Mouse (Mus musculus): ENCODE data around the gene Tnpo3.
"Not testable (repeated sequence)": the region's sequence is repeated elsewhere in the genome, so short reads cannot be mapped to it uniquely, and the experiment has no call there.

The Tnpo3 gene

DNA sequence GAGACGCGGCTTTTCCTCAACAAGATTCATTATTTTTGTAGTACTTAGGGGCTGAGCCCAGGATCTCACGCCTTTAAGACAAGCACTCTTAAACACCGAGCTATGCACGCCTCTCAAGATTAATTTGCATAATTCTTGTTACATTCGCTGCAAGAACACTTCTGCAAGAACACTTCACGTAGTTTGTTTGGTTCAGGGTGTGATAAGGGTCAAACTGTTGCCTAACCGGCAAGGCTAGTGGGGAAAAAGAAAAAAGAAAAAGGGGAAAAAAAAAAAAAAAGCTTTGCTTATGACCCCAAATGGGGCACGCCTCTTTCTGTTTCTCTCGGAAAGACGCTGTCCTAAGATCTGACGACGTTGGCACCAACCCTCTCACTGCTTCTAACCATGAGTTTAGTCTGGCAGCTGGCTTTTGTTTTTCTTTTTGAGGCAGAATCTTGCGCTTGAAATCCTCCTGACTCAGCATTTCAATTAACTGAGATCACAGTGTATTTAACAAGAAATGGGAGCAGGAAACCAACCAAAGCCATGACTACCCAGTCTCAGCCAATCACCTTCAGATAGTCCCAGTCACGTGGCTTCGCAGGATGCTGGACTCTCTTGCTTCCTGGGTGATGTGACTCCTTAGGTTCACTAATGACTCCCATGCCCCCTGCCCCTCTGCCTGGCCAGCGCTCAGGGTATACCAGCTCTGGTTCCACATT lies 11.3 kb upstream of the Tnpo3 start:
- DNase-seq (ENCODE audit: low spot score in 2 of 2), result no peak

DNA sequence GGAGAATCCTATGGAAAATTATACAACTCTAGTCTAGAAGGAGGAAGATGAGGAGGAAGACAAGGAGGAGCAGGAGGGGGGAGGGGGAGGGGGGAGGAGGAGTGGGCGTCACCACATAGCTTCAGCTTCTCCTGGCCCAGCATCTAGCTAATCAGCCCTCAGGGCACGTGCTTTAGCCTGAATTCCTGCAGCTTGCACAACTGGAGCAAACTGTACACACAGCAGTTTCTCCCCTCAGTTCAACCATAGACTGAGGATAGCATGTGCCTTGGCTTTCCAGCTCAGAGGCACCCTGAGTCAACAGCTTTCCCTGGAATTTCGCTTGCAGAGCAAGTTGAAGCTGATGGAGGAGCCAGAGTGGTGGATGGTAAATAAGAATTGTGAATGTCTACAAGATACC lies 10.5 kb upstream of the Tnpo3 start:
- DNase-seq (ENCODE audit: low spot score in 2 of 2), result no peak

DNA sequence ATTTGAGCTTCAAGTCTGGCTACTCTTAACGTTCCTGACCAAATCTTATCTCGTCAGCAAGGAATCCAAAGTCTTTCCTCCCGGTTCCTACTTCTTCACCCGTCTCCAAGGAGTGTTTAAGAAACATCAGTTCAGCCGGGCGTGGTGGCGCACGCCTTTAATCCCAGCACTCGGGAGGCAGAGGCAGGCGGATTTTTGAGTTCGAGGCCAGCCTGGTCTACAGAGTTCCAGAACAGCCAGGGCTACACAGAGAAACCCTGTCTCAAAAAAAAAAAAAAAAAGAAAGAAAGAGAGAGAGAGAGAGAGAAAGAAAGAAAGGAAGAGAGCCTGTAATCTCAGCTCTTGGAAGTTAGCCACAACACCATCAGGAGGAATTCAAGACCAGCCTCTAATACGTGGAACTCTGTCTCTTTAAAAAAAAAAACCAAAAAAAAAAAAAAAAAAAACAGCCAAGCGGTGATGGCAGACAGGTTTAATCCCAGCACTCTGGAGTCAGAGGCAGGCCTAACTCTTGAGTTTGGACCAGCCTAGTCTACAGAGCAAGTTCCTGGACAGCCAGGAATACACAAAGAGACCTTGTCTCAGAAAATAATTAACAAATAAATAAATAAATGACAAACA lies 443 bp upstream of the Tnpo3 start:
- DNase-seq (ENCODE audit: low spot score in 2 of 2), result not testable (repeated sequence)

DNA sequence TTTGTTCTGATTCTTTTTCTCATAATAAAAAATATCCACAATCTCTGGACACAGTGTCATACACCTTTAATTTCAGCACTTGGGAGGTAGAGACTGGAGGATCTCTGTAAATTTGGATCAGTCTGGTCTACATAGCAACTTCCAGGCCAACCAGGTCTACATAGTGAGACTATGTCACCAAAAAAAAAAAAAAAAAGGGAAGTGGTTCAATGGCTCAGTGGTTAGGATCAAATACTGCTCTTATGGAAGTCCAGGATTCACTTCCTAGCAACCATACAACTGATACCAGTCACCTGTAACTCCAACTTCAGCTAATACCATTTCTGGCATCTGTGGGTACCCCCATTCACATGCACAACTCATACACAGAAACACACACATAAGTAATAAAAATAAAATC lies 9.5 kb downstream of the Tnpo3 start:
- no peak for DNase-seq (ENCODE audit: low spot score in 2 of 2)

DNA sequence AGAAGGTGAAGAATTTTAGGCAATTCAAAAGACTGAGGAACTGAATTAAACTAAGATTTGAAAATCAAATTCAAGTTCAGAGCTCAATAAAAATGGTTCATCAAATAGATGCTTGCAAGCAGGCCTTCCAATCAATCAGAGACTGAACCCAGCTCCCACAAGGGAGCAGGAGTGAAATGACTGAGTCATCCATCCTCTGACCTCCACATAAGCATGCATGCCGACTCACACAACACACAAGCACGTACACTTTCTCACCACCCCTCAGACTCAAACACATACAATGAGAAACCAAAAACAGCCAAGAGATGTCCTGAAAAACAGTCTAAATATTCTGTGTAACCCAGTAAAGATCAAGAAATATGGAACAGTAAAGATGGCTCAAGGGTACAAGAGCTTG lies 14.0 kb downstream of the Tnpo3 start:
- DNase-seq (ENCODE audit: low spot score in 2 of 2), result no peak

DNA sequence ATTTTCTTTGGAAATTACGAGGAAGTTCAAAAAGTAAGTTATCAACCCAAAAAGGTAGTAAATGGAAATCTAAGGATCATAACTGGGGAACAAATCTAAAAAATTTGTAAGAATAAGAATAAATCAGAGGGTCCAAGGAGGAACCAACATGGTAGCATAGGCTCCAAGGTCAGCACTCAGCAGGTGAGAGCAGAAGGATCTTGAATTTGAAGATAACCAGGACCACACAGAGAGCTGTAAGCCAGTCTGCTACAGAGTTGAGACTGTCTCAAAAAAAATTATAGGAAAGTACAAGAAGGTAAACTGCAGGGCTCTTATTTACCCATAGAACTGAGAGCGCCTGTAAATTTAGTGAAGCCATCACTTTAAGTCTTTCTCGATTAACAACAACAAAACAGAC lies 28.5 kb downstream of the Tnpo3 start:
- DNase-seq (ENCODE audit: low spot score in 2 of 2), result no peak

DNA sequence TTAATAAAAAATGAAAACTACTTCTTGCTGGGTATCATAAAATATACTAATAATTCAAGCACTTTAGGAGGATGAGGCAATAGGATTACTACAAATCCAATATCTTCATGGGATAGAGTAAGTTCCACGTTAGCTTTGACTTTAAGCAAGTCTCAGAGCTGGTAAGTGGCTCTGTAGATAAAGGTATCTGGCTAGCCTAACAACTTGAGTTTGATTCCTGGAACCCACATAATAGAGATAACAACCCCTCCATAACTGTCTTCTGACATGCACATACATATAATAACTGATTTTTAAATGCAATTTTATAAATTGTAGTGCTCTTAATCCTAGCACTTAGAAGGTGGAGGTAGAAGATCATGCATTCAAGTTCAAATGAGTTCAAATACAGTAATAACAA lies 28.9 kb downstream of the Tnpo3 start:
- no peak for DNase-seq (ENCODE audit: low spot score in 2 of 2)

DNA sequence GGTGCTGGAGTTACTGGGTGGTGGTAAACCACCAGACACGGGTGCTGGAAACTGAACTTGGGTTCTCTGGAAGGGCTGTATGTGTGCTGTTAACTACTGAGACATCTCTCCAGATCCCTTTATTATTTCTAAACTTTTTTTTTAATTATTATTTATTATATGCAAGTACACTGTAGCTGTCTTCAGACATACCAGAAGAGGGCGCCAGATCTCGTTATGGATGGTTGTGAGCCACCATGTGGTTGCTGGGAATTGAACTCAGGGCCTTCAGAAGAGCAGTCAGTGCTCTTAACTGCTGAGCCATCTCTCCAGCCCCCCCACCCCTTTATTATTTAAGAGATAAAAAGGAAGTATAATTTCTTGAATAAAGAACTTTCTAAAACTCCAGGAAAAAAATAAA lies 33.3 kb downstream of the Tnpo3 start:
- not testable (repeated sequence) for DNase-seq (ENCODE audit: low spot score in 2 of 2)

DNA sequence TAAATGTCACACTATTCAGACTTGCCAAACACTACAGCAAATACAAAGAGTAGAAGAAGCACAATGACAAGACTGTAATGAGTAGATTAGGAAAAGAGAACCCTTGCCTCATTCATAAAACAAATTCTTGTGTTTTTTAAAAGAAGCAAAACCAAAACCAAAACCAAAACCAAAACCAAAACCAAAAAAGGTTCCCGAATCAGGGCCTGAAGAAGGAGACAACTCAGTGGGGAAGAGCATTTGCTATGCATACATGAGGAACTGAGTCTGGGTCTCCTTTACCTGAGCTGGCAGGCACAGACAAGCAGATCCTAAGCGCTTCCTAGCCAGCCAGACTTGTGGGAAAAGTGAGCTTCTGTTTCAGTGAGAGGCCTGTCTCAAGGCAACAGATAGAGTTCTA lies 52.6 kb downstream of the Tnpo3 start:
- DNase-seq (ENCODE audit: low spot score in 2 of 2), result no peak

DNA sequence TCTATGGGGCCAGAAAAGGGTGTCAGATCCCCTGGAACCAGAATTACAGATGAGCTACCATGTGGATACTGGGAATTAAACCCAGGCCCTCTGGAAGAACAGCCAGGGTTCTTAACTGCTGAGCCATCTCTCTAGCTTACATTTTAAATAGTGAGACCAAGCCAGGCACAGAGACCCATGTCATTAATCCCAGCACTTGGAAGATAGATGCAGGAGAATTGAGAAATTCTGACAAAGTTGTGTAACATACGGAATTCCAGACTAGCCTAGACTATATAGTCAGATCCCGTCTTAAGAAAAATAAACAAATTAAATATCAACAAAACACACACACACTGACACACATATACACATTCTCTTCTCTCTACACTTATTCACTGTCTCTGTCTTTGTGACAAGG lies 57.2 kb downstream of the Tnpo3 start:
- no peak for DNase-seq (ENCODE audit: low spot score in 2 of 2)

DNA sequence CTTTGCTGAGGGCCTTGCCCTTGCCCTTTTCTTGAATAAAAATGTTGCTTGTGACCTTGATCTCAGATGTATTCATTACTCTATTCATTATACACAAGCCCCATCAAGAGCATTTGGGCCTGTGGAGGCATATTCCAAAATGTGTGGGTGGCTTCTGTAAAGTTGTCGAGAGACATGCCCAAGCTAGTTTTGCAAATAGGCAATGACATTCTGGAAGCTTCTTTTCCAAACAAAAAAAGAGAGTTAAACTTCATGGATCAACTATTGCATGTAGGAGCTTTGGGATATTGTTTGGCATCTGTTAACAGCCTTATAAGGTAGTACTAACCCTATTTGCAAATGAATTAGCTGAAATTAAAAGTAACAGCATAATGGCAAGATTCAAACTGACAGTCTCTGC lies 61.6 kb downstream of the Tnpo3 start:
- no peak for DNase-seq (ENCODE audit: low spot score in 2 of 2)

DNA sequence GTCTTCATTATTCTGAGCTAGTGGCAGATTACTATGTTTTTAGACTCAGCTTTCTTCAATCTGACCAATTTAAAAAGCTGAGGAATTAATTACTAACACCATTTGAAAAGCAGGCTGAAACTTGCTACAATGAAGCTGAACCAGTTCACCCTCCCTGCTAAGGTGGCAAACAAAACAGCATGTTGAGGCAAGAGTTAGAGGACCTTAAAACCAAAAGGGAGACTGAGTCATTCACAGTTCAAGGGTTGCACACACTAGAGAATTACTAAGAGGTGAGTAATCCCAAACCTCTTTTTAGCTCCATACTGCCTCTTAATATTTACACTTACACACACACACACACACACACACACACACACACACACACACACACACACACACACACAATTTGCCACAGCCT lies 62.1 kb downstream of the Tnpo3 start:
- no peak for DNase-seq (ENCODE audit: low spot score in 2 of 2)

DNA sequence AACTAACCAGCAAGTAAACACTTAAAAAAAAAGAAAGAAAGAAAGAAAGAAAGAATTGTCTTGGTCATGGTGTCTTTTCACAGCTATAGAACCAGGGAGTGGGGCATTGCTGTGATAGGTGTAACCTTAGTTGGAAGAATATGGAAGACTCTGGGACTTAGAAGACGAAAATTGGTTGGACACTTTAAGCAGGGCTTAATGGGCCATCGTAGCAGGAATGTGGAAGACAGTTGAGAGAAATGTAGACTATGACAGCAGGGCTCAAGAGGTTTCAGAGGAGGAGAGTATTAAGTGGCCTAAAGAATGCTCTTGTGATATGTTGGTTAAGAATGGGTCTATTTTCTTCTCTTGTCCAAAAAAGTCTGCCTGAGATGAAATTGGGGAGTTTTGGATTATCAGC lies 64.1 kb downstream of the Tnpo3 start:
- no peak for DNase-seq (ENCODE audit: low spot score in 2 of 2)

DNA sequence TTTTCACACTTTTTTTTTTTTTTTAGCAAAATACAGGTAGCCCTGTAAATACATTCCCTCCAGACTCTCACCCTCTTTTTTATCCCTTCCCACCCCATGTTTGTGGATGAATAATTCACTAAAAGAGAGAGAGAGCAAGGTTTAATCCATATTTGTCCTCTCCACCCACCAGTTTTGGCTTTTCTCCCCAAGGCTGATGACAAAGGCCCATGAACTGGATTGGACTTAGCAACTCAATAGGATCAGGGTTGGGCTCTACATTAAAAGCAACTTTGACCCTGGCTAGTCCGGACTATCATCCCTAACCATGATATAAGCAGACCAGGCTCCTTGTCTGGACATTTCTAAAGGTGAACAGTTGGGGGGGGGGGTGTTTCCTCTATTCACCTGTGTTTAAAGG lies 68.7 kb downstream of the Tnpo3 start:
- DNase-seq (ENCODE audit: low spot score in 2 of 2), result no peak

DNA sequence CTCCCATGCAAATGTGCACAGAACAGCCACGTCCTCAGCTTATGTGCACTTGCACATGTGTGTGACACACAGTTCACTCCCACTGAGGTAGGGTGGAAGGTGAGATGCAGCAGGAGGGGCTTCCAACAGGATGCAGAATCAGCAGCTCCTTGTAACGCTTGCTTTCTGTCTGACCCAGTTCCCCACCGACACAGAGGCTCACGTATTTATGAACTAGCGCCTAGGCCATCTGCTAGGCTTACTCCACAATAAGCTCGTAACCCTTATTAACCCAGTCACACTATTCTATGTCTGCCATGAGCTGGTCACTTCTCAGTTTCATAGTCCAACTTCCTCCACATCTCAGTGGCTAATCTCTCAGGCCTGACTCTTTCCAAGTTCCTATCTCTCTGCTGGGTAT lies 69.5 kb downstream of the Tnpo3 start:
- DNase-seq (ENCODE audit: low spot score in 2 of 2), result no peak

DNA sequence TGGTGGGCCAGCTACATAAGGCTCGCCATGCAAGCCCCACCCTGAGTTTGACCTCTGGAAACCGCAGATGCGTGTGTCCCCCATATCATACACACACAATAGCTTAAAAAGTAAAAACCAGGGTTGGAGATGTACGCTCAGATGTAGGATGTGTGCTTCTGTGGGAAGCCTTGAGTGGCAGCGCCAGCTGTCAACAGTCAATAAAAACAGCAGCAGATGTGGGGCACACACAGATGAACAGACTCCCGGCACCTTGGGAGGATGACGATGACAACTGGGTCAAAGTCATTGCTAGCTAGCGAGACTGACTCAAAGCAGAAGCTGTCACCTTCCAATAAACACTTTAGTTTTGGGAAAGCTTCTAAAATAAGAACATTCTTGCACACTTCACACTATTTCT lies 70.2 kb downstream of the Tnpo3 start:
- DNase-seq (ENCODE audit: low spot score in 2 of 2), result no peak

DNA sequence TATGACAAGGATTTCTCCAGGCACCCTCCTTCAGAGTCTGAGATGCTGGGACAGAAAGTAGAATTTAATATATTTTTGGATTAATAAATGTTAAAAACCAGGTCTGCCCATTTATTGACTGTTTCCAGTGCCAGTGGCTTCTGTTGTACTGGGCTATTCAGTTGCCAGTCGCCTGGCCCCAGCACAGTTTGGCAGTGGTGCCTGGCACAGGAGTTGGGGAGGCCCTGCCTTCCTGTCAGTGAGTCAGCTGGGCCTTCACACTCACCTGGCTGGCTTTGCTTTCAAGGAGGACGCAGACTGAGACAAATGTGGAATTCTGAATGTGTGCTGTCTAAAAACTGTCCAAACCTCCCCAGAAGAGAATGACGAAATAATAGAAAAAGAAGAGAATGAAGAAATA lies 72.5 kb downstream of the Tnpo3 start:
- no peak for DNase-seq (ENCODE audit: low spot score in 2 of 2)

DNA sequence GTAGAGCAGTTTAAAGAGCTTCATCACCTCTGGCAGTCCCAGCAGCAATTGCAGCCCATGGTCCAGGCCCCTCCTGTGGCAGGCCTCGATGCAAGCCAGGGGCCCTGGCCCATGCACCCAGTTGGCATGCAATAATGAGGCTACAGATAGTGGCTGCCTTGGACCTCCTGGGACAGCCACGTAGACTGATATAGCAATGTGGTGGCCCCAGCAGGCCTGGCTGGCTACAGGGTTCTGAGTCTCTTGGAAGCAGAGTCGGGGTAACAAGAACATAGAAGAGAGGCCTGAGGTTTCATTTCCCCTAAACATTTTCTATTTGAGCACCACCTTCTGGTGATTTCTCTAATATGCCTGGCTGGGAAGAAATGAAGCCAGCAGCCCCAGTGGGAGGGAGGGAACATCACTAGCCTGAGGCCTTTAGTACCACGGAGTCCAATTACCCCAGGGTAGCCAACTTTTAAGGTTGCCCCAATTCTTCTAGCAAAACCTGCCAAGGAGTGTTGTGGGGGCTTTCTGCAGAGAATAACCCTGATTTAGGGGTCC lies 73.0 kb downstream of the Tnpo3 start:
- DNase-seq (ENCODE audit: low spot score in 2 of 2), result no peak

DNA sequence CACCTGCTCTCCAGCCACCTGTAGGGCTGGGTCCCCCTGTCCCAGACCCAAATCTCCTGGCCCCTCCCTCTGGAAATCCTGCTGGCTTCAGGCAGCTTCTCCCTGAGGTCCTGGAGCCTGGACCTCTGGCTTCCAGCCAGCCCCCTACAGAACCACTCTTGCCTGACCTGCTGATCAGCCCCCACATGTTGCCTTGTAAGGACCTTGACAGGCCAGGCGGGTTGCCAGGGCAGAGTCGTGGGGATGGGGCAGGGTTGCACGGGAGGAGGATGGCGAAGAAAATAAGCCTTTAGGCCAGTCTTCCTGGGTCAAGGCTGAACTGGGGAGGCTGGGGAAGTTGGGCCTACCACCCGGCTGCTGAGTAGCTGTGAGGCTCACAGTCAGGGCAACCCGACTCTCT lies 74.4 kb downstream of the Tnpo3 start:
- no peak for DNase-seq (ENCODE audit: low spot score in 2 of 2)

DNA sequence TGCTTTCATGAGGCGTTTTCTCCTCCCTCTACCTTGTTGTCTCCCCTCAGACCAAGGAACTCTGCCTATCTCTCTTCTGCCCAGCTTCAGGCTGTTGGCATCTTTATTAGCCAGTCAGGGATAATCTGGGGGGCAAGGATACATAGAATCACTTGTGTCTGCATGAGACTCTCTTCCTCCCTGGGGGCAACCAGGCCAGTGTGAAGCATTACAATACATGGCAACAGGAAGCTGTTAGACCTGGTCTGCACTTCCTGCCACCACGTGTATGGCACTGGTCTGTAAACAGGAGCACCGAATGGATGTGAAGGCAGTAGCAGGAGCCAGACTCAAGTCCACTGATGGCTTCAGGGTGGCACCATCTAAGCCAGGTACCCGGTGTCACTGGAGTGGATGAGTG lies 79.6 kb downstream of the Tnpo3 start:
- no peak for DNase-seq (ENCODE audit: low spot score in 2 of 2)

DNA sequence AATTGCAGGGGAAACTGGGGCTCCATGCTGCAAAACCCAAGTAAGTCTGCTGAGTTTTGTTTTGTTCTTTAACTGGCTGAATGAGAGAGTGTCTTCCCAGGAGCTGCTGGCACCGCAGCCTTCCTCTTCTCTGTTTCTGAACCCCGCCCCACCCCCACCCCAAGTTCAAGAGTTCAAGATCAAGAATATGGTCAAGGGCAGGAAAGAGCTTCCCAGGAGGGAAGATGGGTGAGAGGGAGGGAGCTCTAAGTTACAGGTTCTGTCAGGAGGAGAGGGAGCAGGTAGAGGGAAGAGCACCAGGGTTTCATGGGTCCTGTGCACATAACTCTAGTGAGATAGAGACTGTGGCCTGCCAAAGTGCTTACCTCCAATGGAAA lies 80.3 kb downstream of the Tnpo3 start:
- no peak for DNase-seq (ENCODE audit: low spot score in 2 of 2)

DNA sequence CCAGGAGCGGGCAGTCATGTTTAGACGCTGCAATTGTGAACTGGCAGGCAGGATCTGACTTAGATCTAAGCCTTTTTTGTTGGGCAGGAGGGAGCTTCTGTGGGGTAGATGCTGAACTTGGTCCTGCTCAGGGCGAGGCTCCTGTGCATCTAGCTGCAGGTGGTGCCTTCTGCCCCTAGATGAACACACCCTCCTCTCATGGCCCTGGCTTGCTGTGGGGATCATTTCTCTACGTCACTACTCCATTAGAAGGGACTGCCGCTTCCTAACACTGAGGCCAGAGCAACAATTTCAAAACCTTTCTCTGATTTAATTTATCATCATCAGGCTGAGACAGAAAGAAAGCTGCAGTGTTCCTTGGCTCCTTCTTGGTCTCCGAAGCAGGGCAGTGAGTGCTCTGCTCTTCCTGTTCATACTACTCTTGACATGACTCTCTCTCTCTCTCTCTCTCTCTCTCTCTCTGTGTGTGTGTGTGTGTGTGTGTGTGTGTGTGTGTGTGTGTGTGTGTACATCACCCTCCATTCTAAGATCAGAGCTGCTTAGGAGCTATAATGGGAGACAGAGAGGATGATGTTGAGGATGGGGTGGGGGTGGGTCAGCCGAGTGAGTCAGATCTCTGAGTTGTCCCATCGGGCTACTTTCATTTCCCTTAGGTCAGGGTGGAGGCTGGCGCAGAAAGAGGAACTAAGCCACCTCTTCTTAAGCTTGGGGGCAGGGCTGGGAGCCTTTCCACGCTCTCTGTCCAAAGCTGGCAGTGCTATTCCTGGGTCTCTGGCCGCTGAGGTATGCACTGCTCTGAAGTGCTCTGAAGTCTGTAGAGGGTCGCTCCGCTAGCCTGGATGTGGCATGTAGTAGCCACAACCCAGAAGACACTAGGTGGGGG lies 80.9 kb downstream of the Tnpo3 start:
- DNase-seq (ENCODE audit: low spot score in 2 of 2), result no peak

DNA sequence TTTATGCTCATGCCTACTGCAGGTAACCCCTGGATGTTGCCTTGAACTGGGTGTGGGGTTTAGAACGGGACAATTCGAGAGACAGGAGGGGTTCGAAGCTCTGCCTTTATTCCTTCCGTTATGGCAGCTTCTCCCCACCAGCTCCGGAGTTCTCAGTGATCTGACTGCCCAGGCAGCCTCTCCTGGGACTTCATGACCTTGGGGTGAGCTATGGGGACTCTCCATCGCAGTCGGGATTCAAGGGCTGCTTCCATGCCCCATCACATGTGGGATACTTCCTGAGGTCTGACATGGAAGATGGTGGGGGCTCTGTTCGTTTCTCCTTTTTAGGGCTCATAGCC lies 81.6 kb downstream of the Tnpo3 start:
- DNase-seq (ENCODE audit: low spot score in 2 of 2), result no peak
